Mouse (Mus musculus): ENCODE measurements around the gene Arhgap25. TPM values are rescaled to one million over a fixed set of nuclear protein-coding genes. Genes with fewer than 3 reads are reported as not detected.
A peak's percentile ranks its signal among the peaks of the same experiment; 100 is the strongest.

Gene Arhgap25
- polyA plus RNA-seq, 1 experiment: not detected

DNA sequence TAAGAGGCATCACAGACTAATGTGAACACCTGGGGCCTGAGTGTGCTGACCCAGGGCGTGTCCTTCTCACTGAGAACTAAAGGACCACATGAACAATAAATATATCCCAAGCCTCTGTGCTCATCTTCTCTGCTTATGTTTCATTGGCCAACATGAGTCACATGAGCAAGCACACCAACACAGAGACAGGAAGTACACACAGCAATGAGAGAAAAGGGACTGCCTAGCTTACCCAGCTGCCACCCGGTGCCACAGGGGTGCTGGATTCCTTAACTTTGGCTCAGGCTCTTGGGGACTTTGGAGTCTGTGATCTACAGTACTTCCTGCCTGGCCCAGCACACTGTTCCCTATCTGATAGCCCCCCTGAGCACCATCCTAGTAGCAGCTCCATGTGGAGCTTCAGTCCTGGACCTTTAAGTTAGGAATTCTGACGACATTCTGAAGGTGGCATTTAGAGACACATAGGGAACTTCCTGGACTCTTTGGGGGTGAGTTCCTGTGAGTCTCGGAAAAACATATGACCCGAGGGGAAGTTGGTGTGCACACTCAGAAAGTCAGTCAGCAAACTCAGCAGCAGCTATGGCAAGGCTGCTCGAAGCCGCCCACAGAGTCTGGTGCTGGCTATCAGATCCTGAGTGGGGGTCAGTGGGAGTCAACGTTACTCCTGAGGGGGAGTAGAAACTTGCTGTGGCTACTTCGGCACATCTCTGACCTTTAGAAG lies 2.0 kb upstream of the Arhgap25 start:
- Histone ChIP-seq H3K79me3 (ENCODE audit: low read depth) (no peaks in the 10 kb centered on the region), H3ac (ENCODE audit: control insufficient read depth, insufficient read length, low read depth) (no peak overlapping the region), H3K36me3 (ENCODE audit: control insufficient read depth, insufficient read depth) (no peaks in the 10 kb centered on the region), H3K4me3 (ENCODE audit: insufficient read depth, poor library complexity, severe bottlenecking) (no peak overlapping the region), H3K79me2 (ENCODE audit: control insufficient read depth, insufficient read depth) (no peaks in the 10 kb centered on the region), H3K27me3 (ENCODE audit: control insufficient read depth, insufficient read depth, insufficient read length) (no peaks in the 10 kb centered on the region)
- TF ChIP-seq MYOG (IDR thresholded peaks at IDR 0.05; ENCODE audit: control insufficient read depth, extremely low read depth, insufficient read length): no peak
- TF ChIP-seq USF1 (IDR thresholded peaks at IDR 0.05; ENCODE audit: low read depth): peak; percentile 87

DNA sequence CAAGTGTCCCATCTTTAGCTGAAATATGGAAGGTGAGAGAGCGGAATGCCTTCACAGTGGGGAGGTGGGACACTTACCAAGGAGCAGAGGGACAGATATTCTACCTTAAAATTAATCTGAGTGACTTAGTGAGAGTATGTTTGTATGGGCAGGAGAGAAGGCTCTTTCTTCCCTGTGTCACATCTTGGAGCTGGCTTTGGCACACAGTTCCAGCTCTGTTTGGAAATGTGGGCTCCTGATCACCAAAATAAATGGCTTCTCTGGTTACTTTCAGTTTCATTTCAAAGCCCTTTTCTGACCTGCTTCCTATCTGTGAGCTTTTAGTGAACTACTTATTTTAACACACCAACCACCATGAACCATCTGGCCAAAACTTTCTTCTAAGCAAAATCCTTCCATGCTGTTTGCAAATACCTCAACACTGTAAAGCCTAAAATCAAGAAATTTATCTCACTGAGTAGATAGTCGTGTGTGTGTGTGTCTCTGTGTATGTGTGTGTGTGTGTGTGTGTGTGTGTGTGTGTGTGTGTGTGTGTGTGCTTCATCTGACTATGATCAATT lies 1.5 kb downstream of the Arhgap25 start:
- H3K79me2 ChIP-seq (ENCODE audit: control insufficient read depth, insufficient read depth): no peaks in the 10 kb centered on the region
- H3ac ChIP-seq (ENCODE audit: control insufficient read depth, insufficient read length, low read depth): no peak overlapping the region
- peaks cover 7% of the 10 kb centered on the region for H3K27me3 ChIP-seq (ENCODE audit: control insufficient read depth, insufficient read depth, insufficient read length)
- H3K79me3 ChIP-seq (ENCODE audit: low read depth): no peaks in the 10 kb centered on the region
- H3K36me3 ChIP-seq (ENCODE audit: control insufficient read depth, insufficient read depth): no peaks in the 10 kb centered on the region
- no peak overlapping the region for H3K4me3 ChIP-seq (ENCODE audit: insufficient read depth, poor library complexity, severe bottlenecking)
- TF ChIP-seq CTCF (IDR thresholded peaks at IDR 0.05; ENCODE audit: control insufficient read depth, insufficient read depth, insufficient read length) (no peak), CEBPB (IDR thresholded peaks at IDR 0.05; ENCODE audit: low read depth) (no peak), MAX (IDR thresholded peaks at IDR 0.05) (no peak), USF1 (IDR thresholded peaks at IDR 0.05; ENCODE audit: low read depth) (no peak)

DNA sequence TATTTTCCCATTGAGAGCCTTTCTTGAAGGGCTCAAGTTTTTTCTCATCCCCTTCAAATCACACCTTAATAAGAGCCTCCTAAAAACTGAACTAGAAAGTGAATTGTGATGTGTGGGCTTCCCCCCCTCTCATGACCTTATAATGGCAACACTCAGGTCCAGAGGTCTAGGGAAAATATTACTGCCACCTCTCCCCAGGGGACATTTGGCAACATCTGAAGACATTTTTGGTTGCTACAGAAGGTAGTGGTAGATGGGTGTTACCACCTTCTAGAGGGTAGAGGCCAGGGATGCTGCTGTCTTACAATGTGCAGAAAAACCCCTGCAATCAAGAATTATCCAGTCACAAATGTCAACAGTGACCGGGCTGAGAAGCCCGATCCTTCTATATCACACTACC lies 2.7 kb downstream of the Arhgap25 start:
- Histone ChIP-seq H3K27me3 (ENCODE audit: control insufficient read depth, insufficient read depth, insufficient read length) (peaks cover 7% of the 10 kb centered on the region), H3K79me3 (ENCODE audit: low read depth) (no peaks in the 10 kb centered on the region), H3K4me3 (ENCODE audit: insufficient read depth, poor library complexity, severe bottlenecking) (no peak overlapping the region), H3K36me3 (ENCODE audit: control insufficient read depth, insufficient read depth) (no peaks in the 10 kb centered on the region), H3K79me2 (ENCODE audit: control insufficient read depth, insufficient read depth) (no peaks in the 10 kb centered on the region), H3ac (ENCODE audit: control insufficient read depth, insufficient read length, low read depth) (no peak overlapping the region)
- TF ChIP-seq USF1 (IDR thresholded peaks at IDR 0.05; ENCODE audit: low read depth) (no peak), CTCF (IDR thresholded peaks at IDR 0.05; ENCODE audit: control insufficient read depth, insufficient read depth, insufficient read length) (no peak), MYOG (IDR thresholded peaks at IDR 0.05; ENCODE audit: control insufficient read depth, extremely low read depth, insufficient read length) (no peak), MAX (IDR thresholded peaks at IDR 0.05) (no peak), FOSL1 (IDR thresholded peaks at IDR 0.05; ENCODE audit: insufficient read depth, low read length, poor library complexity, severe bottlenecking) (no peak), MYOD1 (IDR thresholded peaks at IDR 0.05; ENCODE audit: control insufficient read depth, insufficient read length, low read depth) (no peak), CEBPB (IDR thresholded peaks at IDR 0.05; ENCODE audit: low read depth) (no peak)

DNA sequence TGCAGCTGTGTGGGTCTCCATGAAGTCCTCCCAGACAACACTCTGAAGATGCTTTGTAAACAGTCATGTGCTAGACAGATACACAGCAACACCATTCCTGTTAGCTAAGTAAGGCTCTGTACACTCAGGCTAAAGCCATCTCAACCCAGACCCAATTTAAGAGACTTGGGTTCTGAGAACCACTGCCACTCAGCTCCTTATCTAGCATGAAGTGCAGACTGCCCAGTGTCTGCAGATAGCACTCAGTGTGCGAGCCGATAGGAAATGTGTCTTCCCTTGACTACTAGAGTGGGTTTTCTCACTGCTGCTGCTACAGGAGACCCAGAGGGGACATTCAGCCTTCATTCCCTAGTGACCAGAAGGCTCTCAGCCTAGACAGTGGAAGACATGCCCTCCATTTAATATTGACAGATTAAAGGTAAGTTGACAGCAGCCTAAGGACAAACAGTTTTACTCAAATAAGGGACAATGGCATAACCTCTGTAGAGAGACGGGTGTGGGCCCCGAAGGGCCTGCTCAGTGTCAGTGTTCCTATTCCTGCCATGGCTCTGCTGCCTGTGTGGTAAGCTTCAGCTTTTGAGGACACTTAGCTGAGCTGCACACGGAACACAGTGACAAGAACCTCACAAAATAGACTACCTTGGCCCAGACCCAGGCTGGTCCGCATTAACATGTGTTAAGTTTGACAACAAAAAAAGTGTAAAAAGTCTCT lies 5.1 kb downstream of the Arhgap25 start:
- no peak overlapping the region for H3K4me3 ChIP-seq (ENCODE audit: insufficient read depth, poor library complexity, severe bottlenecking)
- no peak overlapping the region for H3ac ChIP-seq (ENCODE audit: control insufficient read depth, insufficient read length, low read depth)
- no peaks in the 10 kb centered on the region for H3K36me3 ChIP-seq (ENCODE audit: control insufficient read depth, insufficient read depth)
- H3K27me3 ChIP-seq (ENCODE audit: control insufficient read depth, insufficient read depth, insufficient read length): peaks cover 7% of the 10 kb centered on the region
- no peak for TF ChIP-seq MYOG (IDR thresholded peaks at IDR 0.05; ENCODE audit: control insufficient read depth, extremely low read depth, insufficient read length)
- no peak for TF ChIP-seq USF1 (IDR thresholded peaks at IDR 0.05; ENCODE audit: low read depth)
- TF ChIP-seq CTCF (IDR thresholded peaks at IDR 0.05; ENCODE audit: control insufficient read depth, insufficient read depth, insufficient read length): no peak
- TF ChIP-seq FOSL1 (IDR thresholded peaks at IDR 0.05; ENCODE audit: insufficient read depth, low read length, poor library complexity, severe bottlenecking): no peak
- no peak for TF ChIP-seq MAX (IDR thresholded peaks at IDR 0.05)
- no peak for TF ChIP-seq MYOD1 (IDR thresholded peaks at IDR 0.05; ENCODE audit: control insufficient read depth, insufficient read length, low read depth)
- TF ChIP-seq CEBPB (IDR thresholded peaks at IDR 0.05; ENCODE audit: low read depth): no peak
- no peaks in the 10 kb centered on the region for H3K79me2 ChIP-seq (ENCODE audit: control insufficient read depth, insufficient read depth)
- H3K79me3 ChIP-seq (ENCODE audit: low read depth): no peaks in the 10 kb centered on the region

DNA sequence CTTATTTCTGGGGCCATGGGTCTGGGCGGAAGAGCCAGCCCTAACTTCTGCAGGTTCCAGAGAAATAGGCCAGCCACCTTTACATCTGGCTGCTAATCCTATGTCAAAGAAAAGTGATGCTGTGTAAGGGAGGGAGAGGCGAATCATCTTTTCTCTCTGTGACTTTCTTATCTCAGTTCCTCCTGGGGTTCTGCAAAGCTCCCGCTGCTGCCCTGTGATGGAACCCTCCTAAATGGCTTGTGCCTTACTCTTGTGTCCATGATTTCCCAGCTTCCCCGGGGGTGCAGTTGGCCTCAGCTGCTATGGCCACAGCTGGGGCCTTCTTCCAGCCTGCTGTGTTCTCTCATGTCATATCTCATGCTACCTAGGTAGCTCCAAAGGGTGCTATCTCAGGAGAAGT lies 5.7 kb downstream of the Arhgap25 start:
- no peak overlapping the region for H3ac ChIP-seq (ENCODE audit: control insufficient read depth, insufficient read length, low read depth)
- H3K79me3 ChIP-seq (ENCODE audit: low read depth): no peaks in the 10 kb centered on the region
- H3K36me3 ChIP-seq (ENCODE audit: control insufficient read depth, insufficient read depth): no peaks in the 10 kb centered on the region
- no peak for TF ChIP-seq CTCF (IDR thresholded peaks at IDR 0.05; ENCODE audit: control insufficient read depth, insufficient read depth, insufficient read length)
- H3K4me3 ChIP-seq (ENCODE audit: insufficient read depth, poor library complexity, severe bottlenecking): no peak overlapping the region
- peaks cover 7% of the 10 kb centered on the region for H3K27me3 ChIP-seq (ENCODE audit: control insufficient read depth, insufficient read depth, insufficient read length)
- H3K79me2 ChIP-seq (ENCODE audit: control insufficient read depth, insufficient read depth): no peaks in the 10 kb centered on the region

DNA sequence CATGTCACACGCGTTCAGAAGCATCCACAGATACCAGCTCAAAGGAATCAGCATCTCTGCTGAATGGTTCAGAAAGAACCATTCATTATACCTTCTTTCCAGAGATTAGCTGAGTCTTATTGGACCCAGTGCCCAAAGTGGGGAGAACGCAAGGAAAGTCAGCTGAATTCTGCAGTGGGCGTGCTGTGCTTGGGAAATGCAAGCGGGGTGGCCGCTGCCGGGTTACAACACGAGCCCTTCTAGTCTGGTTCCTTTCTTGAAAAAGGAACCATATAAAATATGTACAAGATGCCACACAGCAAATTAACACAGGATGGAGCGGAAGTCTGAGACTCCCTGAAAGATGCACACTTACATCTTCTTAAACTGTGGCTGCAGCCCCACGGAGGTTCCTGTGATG lies 7.9 kb downstream of the Arhgap25 start:
- no peak overlapping the region for H3K4me3 ChIP-seq (ENCODE audit: insufficient read depth, poor library complexity, severe bottlenecking)
- H3K79me2 ChIP-seq (ENCODE audit: control insufficient read depth, insufficient read depth): no peaks in the 10 kb centered on the region
- H3K36me3 ChIP-seq (ENCODE audit: control insufficient read depth, insufficient read depth): no peaks in the 10 kb centered on the region
- H3ac ChIP-seq (ENCODE audit: control insufficient read depth, insufficient read length, low read depth): no peak overlapping the region
- TF ChIP-seq CTCF (IDR thresholded peaks at IDR 0.05; ENCODE audit: control insufficient read depth, insufficient read depth, insufficient read length): no peak
- TF ChIP-seq MYOD1 (IDR thresholded peaks at IDR 0.05; ENCODE audit: control insufficient read depth, insufficient read length, low read depth): no peak
- no peak for TF ChIP-seq CEBPB (IDR thresholded peaks at IDR 0.05; ENCODE audit: low read depth)
- TF ChIP-seq FOSL1 (IDR thresholded peaks at IDR 0.05; ENCODE audit: insufficient read depth, low read length, poor library complexity, severe bottlenecking): no peak
- no peak for TF ChIP-seq MYOG (IDR thresholded peaks at IDR 0.05; ENCODE audit: control insufficient read depth, extremely low read depth, insufficient read length)
- no peak for TF ChIP-seq USF1 (IDR thresholded peaks at IDR 0.05; ENCODE audit: low read depth)
- no peak for TF ChIP-seq MAX (IDR thresholded peaks at IDR 0.05)
- H3K27me3 ChIP-seq (ENCODE audit: control insufficient read depth, insufficient read depth, insufficient read length): peaks cover 7% of the 10 kb centered on the region
- H3K79me3 ChIP-seq (ENCODE audit: low read depth): no peaks in the 10 kb centered on the region

Data from C2C12 (cell line).